Mouse (Mus musculus) right cerebral cortex, postnatal 10 days (tissue): ENCODE results near the gene Creld2.
A peak's percentile ranks its signal among the peaks of the same experiment; 100 is the strongest.
"Not testable (repeated sequence)": the region's sequence is repeated elsewhere in the genome, so short reads cannot be mapped to it uniquely, and the experiment has no call there.

Experiments
- DNase-seq, 2 experiments: peaks; one replicate each; pipeline ENCODE4 v3.0.0; 2021; ENCODE audit warnings: low spot score in 2 of 2

Gene Creld2

GRCm38 (mm10) chr15:88819026-88819905 is at the start of gene Creld2, which contains the start of gene Alg12:
TSS of gene Creld2 (plus strand) at chr15:88819646.
TSS of gene Alg12 (minus strand) at chr15:88819318.
- DNase-seq: peak; percentile 100

DNA sequence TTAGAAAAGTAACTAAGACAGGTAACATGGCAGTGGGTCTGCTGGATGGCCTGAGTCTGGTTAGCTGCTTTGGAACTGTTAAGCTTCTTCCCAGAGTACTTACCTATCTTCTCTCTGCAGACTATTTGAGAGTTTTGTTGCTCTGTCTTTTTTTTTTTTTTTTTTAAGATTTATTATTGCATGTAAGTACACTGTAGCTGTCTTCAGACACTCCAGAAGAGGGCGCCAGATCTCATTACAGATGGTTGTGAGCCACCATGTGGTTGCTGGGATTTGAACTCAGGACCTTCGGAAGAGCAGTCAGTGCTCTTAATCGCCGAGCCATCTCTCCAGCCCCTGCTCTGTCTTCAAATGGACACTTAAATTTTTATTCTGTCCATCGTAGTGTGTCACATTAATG is 44.8 kb upstream of the Creld2 start:
- DNase-seq: not testable (repeated sequence)

DNA sequence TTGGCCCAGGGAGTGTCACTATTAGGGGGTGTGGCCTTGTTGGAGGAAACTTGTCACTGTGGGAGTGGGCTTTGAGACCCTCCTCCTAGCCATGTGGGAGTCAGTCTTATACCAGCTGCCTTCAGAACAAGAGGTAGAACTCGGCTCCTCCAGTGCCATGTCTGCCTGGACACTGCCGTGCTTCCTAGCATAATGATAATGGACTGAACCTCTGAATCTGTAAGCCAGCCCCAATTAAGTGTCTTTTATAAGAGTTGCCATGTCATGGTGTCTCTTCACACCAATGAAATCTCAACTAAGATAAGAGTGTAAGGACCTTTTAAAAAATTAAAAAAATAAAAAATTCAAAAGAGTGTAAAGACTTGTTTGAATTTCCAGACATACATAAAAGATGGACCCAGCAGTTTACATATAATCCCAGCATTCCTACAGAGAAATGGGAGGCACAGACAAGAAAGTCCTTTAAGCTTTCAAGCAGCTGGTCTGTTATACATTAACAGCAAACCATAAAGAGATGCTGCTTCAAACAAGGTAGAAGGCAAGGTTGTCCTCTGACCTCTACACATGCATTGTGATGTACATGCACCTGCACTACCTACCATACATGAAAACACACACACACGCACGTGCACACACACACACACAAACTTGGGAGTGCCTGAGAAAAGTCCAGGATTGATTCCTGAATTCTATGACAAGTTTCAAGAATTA is 27.2 kb upstream of the Creld2 start:
- no peak for DNase-seq

GRCm38 (mm10) chr15:88794729-88795128 is 24.7 kb upstream of the Creld2 start:
- not testable (repeated sequence) for DNase-seq

DNA sequence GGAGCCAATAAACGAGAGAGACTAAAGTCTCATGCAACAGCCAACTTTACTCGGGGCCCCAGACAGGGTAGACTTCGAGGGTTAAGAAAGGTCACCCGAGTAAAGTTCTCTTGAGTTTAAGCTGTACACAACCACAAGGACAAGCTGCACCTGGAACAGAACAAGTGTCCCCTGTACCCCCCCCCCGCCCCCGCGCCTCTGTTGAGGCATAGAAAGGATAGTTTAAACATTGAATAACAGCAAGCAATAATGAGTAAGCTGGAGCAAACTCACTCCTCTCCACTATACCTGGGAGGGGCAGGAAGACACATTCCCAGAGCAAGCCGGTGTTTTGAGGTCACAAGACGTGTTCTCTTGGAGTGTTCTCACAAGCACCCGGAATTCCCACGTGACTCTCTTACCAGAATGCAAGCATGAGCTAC is 19.5 kb upstream of the Creld2 start:
- no peak for DNase-seq

GRCm38 (mm10) chr15:88800921-88801354 is 18.5 kb upstream of the Creld2 start:
- no peak for DNase-seq

DNA sequence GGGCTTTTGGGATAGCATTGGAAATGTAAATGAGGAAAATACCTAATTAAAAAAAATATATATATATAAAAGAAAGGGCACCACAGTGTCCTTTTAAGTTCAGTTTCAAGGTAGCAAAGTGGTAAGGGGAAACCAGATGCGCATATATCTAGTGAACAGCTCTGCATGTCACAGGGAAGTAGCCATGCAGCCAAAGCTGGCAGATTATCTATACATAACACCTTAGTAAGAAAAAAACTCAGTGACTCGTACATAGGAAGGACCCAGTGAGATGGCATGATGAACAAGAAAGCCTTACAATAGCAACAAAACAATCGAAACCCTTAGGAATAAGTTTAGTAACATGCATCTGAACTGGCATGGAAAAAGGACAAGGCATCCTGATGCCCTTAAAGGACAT is 17.5 kb upstream of the Creld2 start:
- no peak for DNase-seq

DNA sequence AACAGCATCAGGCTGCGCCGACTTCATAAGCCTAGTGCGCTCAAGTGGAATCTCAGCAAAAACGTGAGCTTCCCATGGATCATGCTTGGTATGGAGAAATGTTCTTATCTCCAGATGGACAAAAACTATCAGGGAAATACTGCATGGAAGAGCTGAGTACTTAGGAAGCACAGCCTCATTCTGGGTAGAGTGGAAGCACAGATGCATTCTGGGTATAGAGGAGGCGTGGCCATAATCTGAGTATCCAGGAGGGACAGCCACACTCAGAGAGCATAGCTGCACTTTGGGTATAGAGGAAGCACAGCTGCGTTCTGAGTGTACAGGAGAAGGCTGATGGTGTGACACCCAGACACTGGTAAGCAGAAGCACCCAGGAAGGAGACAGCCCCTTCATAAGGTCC is 17.1 kb upstream of the Creld2 start:
- no peak for DNase-seq

GRCm38 (mm10) chr15:88808121-88808520 is 11.3 kb upstream of the Creld2 start:
- no peak for DNase-seq

GRCm38 (mm10) chr15:88810369-88810768 is 9.1 kb upstream of the Creld2 start:
- no peak for DNase-seq

DNA sequence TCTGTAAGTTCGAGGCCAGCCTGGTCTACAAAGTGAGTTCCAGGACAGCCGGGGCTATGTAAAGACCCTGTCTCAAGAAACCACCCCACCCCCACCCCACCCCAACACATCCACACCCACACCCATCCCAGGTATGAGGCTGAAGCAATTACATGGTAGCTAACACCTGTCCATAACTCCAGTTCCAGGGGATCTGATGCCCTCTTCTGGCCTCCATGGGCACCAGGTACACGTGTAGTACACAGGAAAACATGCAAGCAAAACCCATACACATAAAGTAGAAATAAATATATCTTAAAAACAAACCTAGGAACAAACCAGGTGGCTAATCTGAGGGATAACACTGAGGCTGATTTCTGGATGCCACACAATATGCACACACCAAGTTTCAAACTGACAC is 6.2 kb upstream of the Creld2 start:
- no peak for DNase-seq

GRCm38 (mm10) chr15:88813873-88814272 is 5.6 kb upstream of the Creld2 start:
- DNase-seq: not testable (repeated sequence)

- no peak for DNase-seq
These were observed 4.9 kb upstream of the Creld2 start for GRCm38 (mm10) chr15:88814411-88815047.

DNA sequence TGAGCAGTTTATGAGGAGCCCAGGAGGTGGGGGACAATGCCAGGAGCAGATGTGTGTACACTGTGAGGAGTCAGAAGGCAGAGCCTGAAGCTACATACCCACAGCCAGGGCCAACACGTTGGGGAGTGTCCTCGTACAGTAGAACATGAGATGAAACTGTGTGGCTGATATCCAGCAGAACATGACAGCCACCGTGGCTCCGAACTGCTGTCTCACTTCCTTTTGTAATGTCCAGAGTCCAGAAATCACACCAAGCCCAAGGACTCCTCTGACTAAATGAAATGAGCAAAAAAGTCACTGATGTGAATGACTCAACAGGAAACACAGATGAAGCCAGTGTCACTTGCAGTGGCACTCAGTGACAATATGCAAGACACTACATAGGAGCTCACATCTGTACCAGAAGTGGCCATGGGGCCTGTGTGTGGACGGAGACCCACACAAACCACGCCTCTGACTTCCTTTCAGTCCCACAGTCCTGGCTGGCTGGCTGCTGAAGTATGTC is 4.2 kb upstream of the Creld2 start:
- DNase-seq: no peak

DNA sequence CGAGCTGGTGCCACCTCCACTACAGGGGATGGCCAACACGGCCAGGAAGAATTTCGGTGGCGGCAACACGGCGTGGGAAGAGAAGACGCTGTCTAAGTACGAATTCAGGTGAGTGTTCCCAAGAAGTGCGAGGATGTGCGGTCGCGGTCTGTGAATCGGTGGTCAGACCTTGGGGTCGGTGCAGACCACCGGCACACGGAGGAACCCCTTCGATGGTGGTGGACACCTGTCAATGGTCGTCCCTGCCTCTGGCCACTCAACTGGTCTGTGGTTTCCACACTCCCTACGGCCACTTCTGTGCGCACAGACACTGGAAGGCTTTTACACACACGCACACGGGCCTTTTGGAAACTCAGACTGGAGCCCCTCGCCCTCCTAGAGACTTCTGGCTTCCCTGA is 459 bp downstream of the Creld2 start:
- no peak for DNase-seq

DNA sequence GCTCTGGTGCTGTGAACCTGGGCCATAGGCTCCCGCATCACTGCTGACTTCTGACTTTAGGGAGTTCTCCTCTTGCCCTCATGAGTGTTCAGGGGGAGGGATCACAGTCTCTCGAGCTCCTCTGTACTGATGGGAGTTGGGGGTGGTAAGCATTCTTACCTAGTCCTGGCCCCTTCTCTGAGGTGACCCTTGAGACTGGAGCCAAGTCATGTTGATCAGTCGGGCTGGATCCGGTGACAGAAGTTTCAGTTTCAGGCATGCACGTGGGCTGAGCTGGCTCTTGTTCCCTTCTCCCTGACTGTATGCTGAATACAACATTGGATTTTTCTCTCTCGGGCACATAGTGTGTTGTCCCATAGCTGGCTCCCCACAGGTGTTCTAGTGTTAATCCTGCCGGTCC is 2.0 kb downstream of the Creld2 start:
- no peak for DNase-seq

GRCm38 (mm10) chr15:88822513-88822912 is 3.1 kb downstream of the Creld2 start:
- DNase-seq: no peak

DNA sequence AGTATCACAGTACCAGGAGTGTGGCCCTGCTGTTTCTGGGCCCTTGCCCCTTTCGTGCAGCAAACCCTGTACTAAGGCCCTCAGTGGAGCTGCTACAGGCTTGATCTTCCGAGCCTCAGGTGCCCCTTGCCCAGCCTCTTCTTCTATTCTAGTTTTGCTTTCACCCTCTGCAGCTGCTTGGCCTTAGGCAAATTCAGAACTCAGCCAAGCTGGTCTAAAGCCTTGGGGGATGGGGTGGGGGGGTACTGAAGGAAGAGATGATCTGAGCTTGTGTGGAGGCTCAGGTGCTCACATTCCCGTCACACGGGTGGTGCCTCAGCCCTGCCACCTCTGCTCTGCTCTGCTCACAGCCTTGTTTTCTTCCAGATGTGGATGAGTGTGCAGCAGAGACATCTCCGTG is 3.9 kb downstream of the Creld2 start:
- DNase-seq: no peak

DNA sequence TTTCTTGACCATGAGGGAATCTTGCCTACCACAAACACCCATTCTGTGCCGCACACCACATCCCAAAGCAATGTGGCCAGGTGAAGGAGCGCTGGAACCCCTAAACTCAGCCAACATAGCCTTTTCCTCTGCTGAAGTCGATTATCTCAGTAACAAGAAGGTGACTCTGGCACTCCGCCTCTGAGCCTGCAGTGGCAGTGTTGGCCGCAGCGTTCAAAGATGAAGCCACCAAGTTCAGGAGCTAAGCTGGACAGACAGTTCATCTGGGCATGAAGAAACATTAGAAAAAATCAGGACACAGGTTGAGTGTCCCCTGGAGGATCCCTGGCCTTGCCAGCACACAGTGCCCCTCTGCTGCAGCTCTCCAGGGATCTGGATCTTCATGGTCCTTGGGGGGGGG is 8.0 kb downstream of the Creld2 start:
- no peak for DNase-seq

- peak; percentile 60 to 62 for DNase-seq
These were observed 8.7 kb downstream of the Creld2 start for GRCm38 (mm10) chr15:88827991-88828799.
